ENCODE assay signal across 11 mouse cellular contexts in the genomic region with DNA sequence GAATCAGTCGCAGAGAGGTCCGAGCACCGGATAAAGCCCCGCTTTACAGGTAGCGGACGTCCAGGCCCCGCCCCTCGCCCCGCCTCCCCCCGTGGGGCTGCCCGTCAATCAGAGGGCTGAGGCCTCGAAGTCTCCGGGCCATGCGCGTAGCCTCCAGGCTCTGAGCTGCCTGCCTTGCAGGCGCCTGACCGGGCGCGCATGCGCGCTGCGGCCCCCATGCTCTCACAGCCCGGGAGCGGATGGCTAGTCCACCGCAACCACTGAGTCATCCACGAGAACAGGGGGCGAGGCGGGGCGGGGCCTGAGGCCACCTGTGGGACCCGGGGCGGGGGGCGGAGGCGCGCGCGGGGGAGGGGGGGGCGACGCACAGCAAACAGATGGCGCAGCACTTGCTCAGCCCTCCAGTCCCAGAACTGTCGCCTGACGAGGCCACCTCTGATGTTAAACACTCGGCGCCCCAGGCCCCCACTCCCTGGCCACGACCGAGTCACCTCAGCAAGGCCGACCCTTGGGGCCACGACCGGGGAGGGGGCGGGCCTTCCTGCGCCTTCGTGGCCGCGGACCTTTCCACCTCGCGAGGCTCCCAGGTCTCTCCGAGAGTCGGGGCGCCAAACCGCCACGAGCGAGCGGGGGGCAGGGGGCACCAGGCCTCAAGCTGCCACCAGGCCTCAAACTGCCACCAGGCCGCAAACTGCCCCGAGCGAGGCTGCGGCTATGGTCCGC. TPM values are rescaled to one million over a fixed set of nuclear protein-coding genes. Genes with fewer than 3 reads are reported as not detected.
A peak's percentile ranks its signal among the peaks of the same experiment; 100 is the strongest.
DNase-seq lines count a peak whose midpoint lies in the region; ATAC-seq and TF ChIP-seq lines count a peak whose summit lies in the region.
"Had no signal": no experiment of that assay in that cellular context is flagged by ENCODE, and none has a peak within 500 bp of the region (broad histone marks: within the 10 kb centered on the region; RNA-seq: fewer than 3 reads in every experiment).

No protein-coding gene starts in this region.

- no peak for TF ChIP-seq EP300 in liver, postnatal 0 days (IDR thresholded peaks at IDR 0.05; ENCODE audit: low read depth)

- peak; percentile 20; the same call in 1 of the 2 replicates for ATAC-seq in forebrain, embryonic 14.5 days
- 0 out of 2 replicates have a peak, but pooled peaks have one; percentile 23 for ATAC-seq in liver, embryonic 11.5 days (replicated peaks; ENCODE audit: low FRiP score)
- no peak for ATAC-seq in liver, postnatal 0 days
- no peak for ATAC-seq in embryonic facial prominence, embryonic 14.5 days (ENCODE audit: low read depth)
- ATAC-seq in neural tube, embryonic 12.5 days (ENCODE audit: low FRiP score, low read depth) = peak; percentile 41; the same call in 1 of the 2 replicates

- DNase-seq in forebrain, embryonic 14.5 days (ENCODE audit: low spot score) = no peak
- no peak for DNase-seq in forebrain, embryonic 10.5 days (ENCODE audit: extremely low spot score, low spot score)
- no peak for DNase-seq in liver, embryonic 11.5 days (ENCODE audit: low spot score)
- DNase-seq in liver, postnatal 0 days = no peak
- peak; percentile 3 for DNase-seq in embryonic facial prominence, embryonic 14.5 days (ENCODE audit: low spot score)
- no peak for DNase-seq in MN1 (ENCODE audit: low spot score)
- DNase-seq in left cerebral cortex, adult 18-20 months (ENCODE audit: low spot score in 2 of 2) = no peak
- DNase-seq: adrenal gland, postnatal 14 days had no signal

- H3K4me2 ChIP-seq in forebrain, embryonic 14.5 days (ENCODE audit: low read length) = no peak overlapping the region
- H3K4me2 ChIP-seq in liver, embryonic 11.5 days = peak overlapping the region; percentile 34; the same call in 1 of the 2 replicates
- no peak overlapping the region for H3K4me2 ChIP-seq in liver, postnatal 0 days (ENCODE audit: low read depth, low read length)
- H3K4me2 ChIP-seq in embryonic facial prominence, embryonic 14.5 days (ENCODE audit: low read depth, low read length) = peak overlapping the region; percentile 18
- H3K4me2 ChIP-seq in neural tube, embryonic 12.5 days (replicated peaks) = peak overlapping the region; percentile 16; the same call in 1 of the 2 replicates

- no peaks in the 10 kb centered on the region for H3K36me3 ChIP-seq in forebrain, embryonic 14.5 days (ENCODE audit: control insufficient read depth, insufficient read depth, low read length)
- no peaks in the 10 kb centered on the region for H3K36me3 ChIP-seq in forebrain, embryonic 10.5 days (replicated peaks)
- no peaks in the 10 kb centered on the region for H3K36me3 ChIP-seq in liver, embryonic 11.5 days (ENCODE audit: control insufficient read depth, insufficient read depth, low read length)
- H3K36me3 ChIP-seq in liver, postnatal 0 days (replicated peaks; ENCODE audit: insufficient read depth, low read length) = no peaks in the 10 kb centered on the region
- no peaks in the 10 kb centered on the region for H3K36me3 ChIP-seq in embryonic facial prominence, embryonic 14.5 days (ENCODE audit: control insufficient read depth, insufficient read depth, low read length)
- H3K36me3 ChIP-seq in neural tube, embryonic 12.5 days = no peaks in the 10 kb centered on the region

- no peak overlapping the region for H3K27ac ChIP-seq in forebrain, embryonic 14.5 days (ENCODE audit: low read depth, low read length)
- no peak overlapping the region for H3K27ac ChIP-seq in forebrain, embryonic 10.5 days
- H3K27ac ChIP-seq in liver, embryonic 11.5 days (ENCODE audit: low read depth, low read length) = no peak overlapping the region
- no peak overlapping the region for H3K27ac ChIP-seq in liver, postnatal 0 days (ENCODE audit: low read depth)
- H3K27ac ChIP-seq in embryonic facial prominence, embryonic 14.5 days (replicated peaks; ENCODE audit: low read depth, low read length) = no peak overlapping the region
- H3K27ac ChIP-seq in neural tube, embryonic 12.5 days = no peak overlapping the region

- WGBS in forebrain, embryonic 14.5 days = 81% methylated on average over 59 of the region's 67 CpGs
- 72% methylated on average over 55 of the region's 67 CpGs for WGBS in forebrain, embryonic 10.5 days
- 60% methylated on average over 60 of the region's 67 CpGs for WGBS in liver, embryonic 11.5 days
- 71% methylated on average over 52 of the region's 67 CpGs for WGBS in liver, postnatal 0 days (ENCODE audit: insufficient replicate concordance)
- WGBS in embryonic facial prominence, embryonic 14.5 days = 79% methylated on average over 15 of the region's 67 CpGs
- WGBS in neural tube, embryonic 12.5 days = 71% methylated on average over 58 of the region's 67 CpGs

- no peaks in the 10 kb centered on the region for H3K27me3 ChIP-seq in forebrain, embryonic 14.5 days (replicated peaks; ENCODE audit: control insufficient read depth, insufficient read depth, low read length)
- H3K27me3 ChIP-seq in forebrain, embryonic 10.5 days (ENCODE audit: poor library complexity, severe bottlenecking) = peaks cover 8% of the 10 kb centered on the region; the same call in 1 of the 2 replicates
- no peaks in the 10 kb centered on the region for H3K27me3 ChIP-seq in liver, embryonic 11.5 days (replicated peaks; ENCODE audit: control insufficient read depth, insufficient read depth, low read length)
- no peaks in the 10 kb centered on the region for H3K27me3 ChIP-seq in liver, postnatal 0 days (ENCODE audit: insufficient read depth, low read length)
- H3K27me3 ChIP-seq in embryonic facial prominence, embryonic 14.5 days (replicated peaks; ENCODE audit: control insufficient read depth, insufficient read depth, low read length) = no peaks in the 10 kb centered on the region
- H3K27me3 ChIP-seq in neural tube, embryonic 12.5 days (replicated peaks) = no peaks in the 10 kb centered on the region

- H3K9me3 ChIP-seq in forebrain, embryonic 14.5 days (replicated peaks; ENCODE audit: control insufficient read depth, low read length) = 0 out of 2 replicates have a peak, but pooled peaks cover 3% of the 10 kb centered on the region
- H3K9me3 ChIP-seq in forebrain, embryonic 10.5 days = peaks cover 20% of the 10 kb centered on the region
- H3K9me3 ChIP-seq in liver, embryonic 11.5 days (ENCODE audit: control insufficient read depth, low read length) = peaks cover 8% of the 10 kb centered on the region
- H3K9me3 ChIP-seq in liver, postnatal 0 days (ENCODE audit: low read length) = peaks cover 7% of the 10 kb centered on the region
- H3K9me3 ChIP-seq in embryonic facial prominence, embryonic 14.5 days (ENCODE audit: control insufficient read depth, low read length) = peaks cover 17% of the 10 kb centered on the region; the same call in 1 of the 2 replicates
- peaks cover 13% of the 10 kb centered on the region for H3K9me3 ChIP-seq in neural tube, embryonic 12.5 days

- H3K4me1 ChIP-seq in forebrain, embryonic 14.5 days (ENCODE audit: control insufficient read depth, insufficient read depth, low read length) = no peaks in the 10 kb centered on the region
- H3K4me1 ChIP-seq in forebrain, embryonic 10.5 days = no peaks in the 10 kb centered on the region
- H3K4me1 ChIP-seq in liver, embryonic 11.5 days (replicated peaks; ENCODE audit: control insufficient read depth, insufficient read depth, low read length) = no peaks in the 10 kb centered on the region
- no peaks in the 10 kb centered on the region for H3K4me1 ChIP-seq in liver, postnatal 0 days (ENCODE audit: insufficient read depth)
- no peaks in the 10 kb centered on the region for H3K4me1 ChIP-seq in embryonic facial prominence, embryonic 14.5 days (ENCODE audit: control insufficient read depth, insufficient read depth, low read length)
- H3K4me1 ChIP-seq in neural tube, embryonic 12.5 days = no peaks in the 10 kb centered on the region

- H3K4me3 ChIP-seq in forebrain, embryonic 14.5 days (ENCODE audit: low read depth, low read length) = no peak overlapping the region
- no peak overlapping the region for H3K4me3 ChIP-seq in forebrain, embryonic 10.5 days
- H3K4me3 ChIP-seq in liver, embryonic 11.5 days (ENCODE audit: low read depth, low read length) = no peak overlapping the region
- no peak overlapping the region for H3K4me3 ChIP-seq in liver, postnatal 0 days (ENCODE audit: low read depth, low read length)
- H3K4me3 ChIP-seq in embryonic facial prominence, embryonic 14.5 days (ENCODE audit: low read depth, low read length) = no peak overlapping the region
- no peak overlapping the region for H3K4me3 ChIP-seq in neural tube, embryonic 12.5 days

- H3K9ac ChIP-seq in forebrain, embryonic 14.5 days (ENCODE audit: low read length) = no peak overlapping the region
- H3K9ac ChIP-seq in liver, embryonic 11.5 days (ENCODE audit: low read depth, low read length) = no peak overlapping the region
- H3K9ac ChIP-seq in liver, postnatal 0 days (replicated peaks) = no peak overlapping the region
- H3K9ac ChIP-seq in embryonic facial prominence, embryonic 14.5 days (ENCODE audit: low read depth, low read length) = no peak overlapping the region
- H3K9ac ChIP-seq in neural tube, embryonic 12.5 days = no peak overlapping the region

- no peak for TF ChIP-seq CTCF in liver, postnatal 0 days (IDR thresholded peaks at IDR 0.05; ENCODE audit: low read depth)

RNA-seq across cellular contexts. Expression of a gene that starts 1.1 kb away (rescaled TPM):
- polyA plus RNA-seq in forebrain, embryonic 14.5 days (2014; fragmentation: Nextera tagmentation; extraction: Ambion mirVana) = 0.09 TPM in 1 of 2 replicates, not detected in the other
- polyA plus RNA-seq in forebrain, embryonic 10.5 days (2016; fragmentation: Nextera tagmentation; extraction: Ambion mirVana) = 0.07 TPM in 1 of 2 replicates, not detected in the other
- polyA plus RNA-seq in liver, embryonic 11.5 days (2014; fragmentation: Nextera tagmentation; extraction: Ambion mirVana) = not detected in 2 replicates
- polyA plus RNA-seq in liver, postnatal 0 days (2015; fragmentation: Nextera tagmentation; extraction: Ambion mirVana) = not detected in 2 replicates
- polyA plus RNA-seq in embryonic facial prominence, embryonic 14.5 days (2014; fragmentation: Nextera tagmentation; extraction: Ambion mirVana) = 0.35 TPM in 1 of 2 replicates, not detected in the other
- 0.10 TPM in 1 of 2 replicates, not detected in the other for polyA plus RNA-seq in neural tube, embryonic 12.5 days (2016; fragmentation: Nextera tagmentation; extraction: Ambion mirVana)
- total RNA-seq in left cerebral cortex, adult 18-20 months (2021) = not detected
- total RNA-seq: adrenal gland, postnatal 14 days; common myeloid progenitor, adult 5-6 weeks; heart, postnatal 25 days had no signal

Comparison
In these comparisons a context has a peak if more than half of its experiments do, and no peak if none do; other contexts are left out.
1. ATAC-seq: peak in forebrain, embryonic 14.5 days (single experiment), liver, embryonic 11.5 days (single experiment) and neural tube, embryonic 12.5 days (single experiment); none in liver, postnatal 0 days (single experiment) and embryonic facial prominence, embryonic 14.5 days (single experiment).
2. H3K4me2 ChIP-seq: peak in liver, embryonic 11.5 days (single experiment), embryonic facial prominence, embryonic 14.5 days (single experiment) and neural tube, embryonic 12.5 days (single experiment); none in forebrain, embryonic 14.5 days (single experiment) and liver, postnatal 0 days (single experiment).